Mouse (Mus musculus) heart, embryonic 12.5 days (tissue): ENCODE data around the gene Tmem238l. TPM values are rescaled to one million over a fixed set of nuclear protein-coding genes. Genes with fewer than 3 reads are reported as not detected.
A peak's percentile ranks its signal among the peaks of the same experiment; 100 is the strongest.

Experiments used
- ATAC-seq: fragments of 200-750 bp; cut with Nextera tagmentation; 2 replicates; pipeline ENCODE4 v1.8.0; 2017; ENCODE audit warnings: moderate TSS enrichment, moderate library complexity; ENCODE audit not compliant: insufficient number of reproducible peaks, low FRiP score
- H3K27ac ChIP-seq: fragments of 300-500 bp; sonication (generic); 2 replicates; pipeline ENCODE4 v1.5.1; 2016; ENCODE audit warnings: mild to moderate bottlenecking, moderate library complexity; ENCODE audit not compliant: poor library complexity, severe bottlenecking
- H3K27me3 ChIP-seq: fragments of 300-500 bp; sonication (generic); replicated peaks from 2 replicates; pipeline ENCODE4 v1.6.1; 2016; ENCODE audit warnings: mild to moderate bottlenecking, moderate library complexity
- H3K36me3 ChIP-seq: fragments of 300-500 bp; sonication (generic); 2 replicates; pipeline ENCODE4 v1.6.1; 2016; ENCODE audit warnings: mild to moderate bottlenecking, moderate library complexity
- H3K4me1 ChIP-seq: fragments of 300-500 bp; sonication (generic); replicated peaks from 2 replicates; pipeline ENCODE4 v1.6.1; 2016; ENCODE audit warnings: mild to moderate bottlenecking
- H3K4me2 ChIP-seq: fragments of 300-500 bp; sonication (generic); 2 replicates; pipeline ENCODE4 v1.6.1; 2016; ENCODE audit warnings: mild to moderate bottlenecking, moderate library complexity
- H3K4me3 ChIP-seq: fragments of 300-500 bp; sonication (generic); 2 replicates; pipeline ENCODE4 v1.5.1; 2016; ENCODE audit warnings: mild to moderate bottlenecking
- H3K9ac ChIP-seq: fragments of 300-500 bp; sonication (generic); 2 replicates; pipeline ENCODE4 v1.6.1; 2016; ENCODE audit warnings: mild to moderate bottlenecking, moderate library complexity
- H3K9me3 ChIP-seq: fragments of 300-500 bp; sonication (generic); replicated peaks from 2 replicates; pipeline ENCODE4 v1.6.1; 2016; ENCODE audit warnings: mild to moderate bottlenecking, moderate library complexity
- WGBS: fragments of 180-500 bp; shearing (Covaris S2); methylation state at CpG from one replicate; pipeline ENCODE4 v1.1.7; 2016; 5-methylcytosine and 5-hydroxymethylcytosine counted together
- polyA plus RNA-seq: library from polyadenylated mRNA; unstranded; fragments of >200 nt; fragmentation: Nextera tagmentation; extraction: Ambion mirVana; gene quantifications from 2 replicates; pipeline ENCODE4 v1.2.1, GENCODE M21; 2016

Tmem238l gene
- polyA plus RNA-seq, 1 experiment from 2014 or later: not detected

DNA sequence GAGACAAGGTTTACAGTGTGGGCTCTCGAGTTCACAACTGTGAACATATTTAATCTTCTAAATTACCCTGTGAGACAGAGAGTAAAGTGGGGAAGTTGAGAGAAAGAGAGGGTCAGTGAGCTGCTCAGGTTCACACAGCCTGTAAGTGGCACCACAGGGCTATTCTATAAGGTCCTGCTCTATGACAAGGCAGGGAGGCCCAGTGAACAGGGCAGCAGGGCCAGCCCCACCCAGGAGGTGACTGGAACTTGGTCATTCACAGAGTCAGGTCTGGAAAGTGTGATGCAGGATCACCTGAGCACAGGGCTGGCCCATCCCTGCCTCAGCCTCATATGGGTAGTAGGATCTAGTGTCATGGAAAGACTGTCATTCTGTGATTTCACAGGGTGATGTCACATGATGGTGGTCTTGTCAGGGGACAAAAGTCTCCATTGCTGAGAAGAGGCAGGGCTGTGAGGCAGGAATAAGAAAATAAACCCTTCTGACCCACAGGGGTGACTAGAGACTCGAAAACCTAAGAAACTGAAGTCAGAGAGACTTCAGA is 11.1 kb upstream of the Tmem238l start:
- WGBS: 57% methylated on average over 2 of the region's 2 CpGs
- no peak overlapping the region for H3K4me2 ChIP-seq
- no peaks in the 10 kb centered on the region for H3K27me3 ChIP-seq
- no peaks in the 10 kb centered on the region for H3K36me3 ChIP-seq
- H3K4me1 ChIP-seq: no peaks in the 10 kb centered on the region
- no peak for ATAC-seq
- no peak overlapping the region for H3K9ac ChIP-seq
- no peak overlapping the region for H3K27ac ChIP-seq
- H3K9me3 ChIP-seq: no peaks in the 10 kb centered on the region
- H3K4me3 ChIP-seq: no peak overlapping the region

DNA sequence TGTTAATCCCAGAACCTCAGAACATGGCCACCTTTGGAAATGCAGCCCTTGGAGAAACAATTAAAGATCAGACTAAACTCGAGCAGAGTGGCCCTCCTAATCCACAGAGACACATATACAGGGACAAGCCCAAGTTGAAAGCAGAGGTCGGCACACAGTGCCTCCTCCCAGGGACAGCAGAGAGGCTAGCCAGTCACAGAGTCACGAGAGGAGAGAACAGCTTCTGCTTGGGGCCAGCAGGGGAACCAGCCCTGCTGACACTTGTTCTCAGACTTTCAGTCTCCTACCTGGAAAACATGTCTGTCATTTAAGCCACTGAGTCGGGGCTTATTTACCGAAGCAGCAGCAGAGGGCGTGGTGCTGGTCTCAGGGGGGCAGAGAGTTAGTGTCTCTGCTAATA is 9.9 kb upstream of the Tmem238l start:
- no peaks in the 10 kb centered on the region for H3K36me3 ChIP-seq
- no peaks in the 10 kb centered on the region for H3K9me3 ChIP-seq
- H3K4me3 ChIP-seq: no peak overlapping the region
- no peak overlapping the region for H3K9ac ChIP-seq
- ATAC-seq: no peak
- no peaks in the 10 kb centered on the region for H3K4me1 ChIP-seq
- WGBS: 53% methylated on average over 6 of the region's 6 CpGs
- H3K4me2 ChIP-seq: no peak overlapping the region
- no peaks in the 10 kb centered on the region for H3K27me3 ChIP-seq
- H3K27ac ChIP-seq: no peak overlapping the region

DNA sequence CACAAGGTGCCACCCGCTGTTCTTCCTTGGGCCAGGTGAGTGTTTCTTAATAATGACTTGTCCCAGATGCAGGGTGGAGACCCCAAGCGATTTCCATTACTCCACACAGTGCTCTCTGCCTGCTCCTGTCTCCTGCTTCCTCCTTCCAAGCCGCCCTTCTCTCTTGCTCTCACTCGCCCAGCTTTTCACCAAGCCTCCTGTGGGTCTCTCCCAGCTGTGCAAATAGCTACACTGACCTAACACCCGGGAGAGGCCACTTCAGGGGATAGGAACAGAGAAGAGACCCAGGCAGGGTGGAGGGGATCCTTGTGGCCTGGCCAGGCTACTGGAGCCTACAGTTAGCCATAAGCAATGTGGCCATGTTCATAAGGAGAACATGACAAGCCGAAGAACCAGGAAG is 9.5 kb upstream of the Tmem238l start:
- no peaks in the 10 kb centered on the region for H3K4me1 ChIP-seq
- WGBS: 74% methylated on average over 6 of the region's 6 CpGs
- no peak for ATAC-seq
- no peak overlapping the region for H3K27ac ChIP-seq
- H3K36me3 ChIP-seq: no peaks in the 10 kb centered on the region
- H3K9me3 ChIP-seq: no peaks in the 10 kb centered on the region
- no peaks in the 10 kb centered on the region for H3K27me3 ChIP-seq
- no peak overlapping the region for H3K4me3 ChIP-seq
- H3K4me2 ChIP-seq: no peak overlapping the region
- H3K9ac ChIP-seq: no peak overlapping the region

DNA sequence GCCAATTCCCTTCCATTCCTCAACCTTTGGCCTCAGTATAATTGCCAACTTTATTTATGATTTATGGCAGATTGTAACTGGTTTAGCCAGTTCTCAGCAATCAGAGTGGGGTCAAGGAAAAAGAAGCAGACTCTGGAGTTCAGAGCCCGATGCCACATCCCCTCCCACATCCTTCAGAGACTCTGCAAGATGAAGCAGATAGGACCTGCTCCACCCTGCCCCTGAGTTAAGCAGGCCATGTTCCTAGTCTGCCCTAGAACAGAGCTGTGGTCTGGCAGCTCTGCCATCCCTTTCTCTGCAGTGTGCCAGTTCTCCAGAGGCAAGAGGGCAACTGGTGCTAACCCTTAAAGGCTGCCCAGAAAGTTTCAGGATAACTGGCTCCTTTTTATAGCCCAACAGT is 4.4 kb downstream of the Tmem238l start:
- peaks cover 6% of the 10 kb centered on the region; the same call in 1 of the 2 replicates for H3K9me3 ChIP-seq
- no peak overlapping the region for H3K4me3 ChIP-seq
- H3K4me2 ChIP-seq: no peak overlapping the region
- ATAC-seq: no peak
- no peak overlapping the region for H3K9ac ChIP-seq
- WGBS: 50% methylated on average over 1 of the region's 1 CpGs
- H3K27me3 ChIP-seq: peaks cover 12% of the 10 kb centered on the region
- H3K27ac ChIP-seq: no peak overlapping the region
- H3K36me3 ChIP-seq: no peaks in the 10 kb centered on the region
- H3K4me1 ChIP-seq: peaks cover 34% of the 10 kb centered on the region

DNA sequence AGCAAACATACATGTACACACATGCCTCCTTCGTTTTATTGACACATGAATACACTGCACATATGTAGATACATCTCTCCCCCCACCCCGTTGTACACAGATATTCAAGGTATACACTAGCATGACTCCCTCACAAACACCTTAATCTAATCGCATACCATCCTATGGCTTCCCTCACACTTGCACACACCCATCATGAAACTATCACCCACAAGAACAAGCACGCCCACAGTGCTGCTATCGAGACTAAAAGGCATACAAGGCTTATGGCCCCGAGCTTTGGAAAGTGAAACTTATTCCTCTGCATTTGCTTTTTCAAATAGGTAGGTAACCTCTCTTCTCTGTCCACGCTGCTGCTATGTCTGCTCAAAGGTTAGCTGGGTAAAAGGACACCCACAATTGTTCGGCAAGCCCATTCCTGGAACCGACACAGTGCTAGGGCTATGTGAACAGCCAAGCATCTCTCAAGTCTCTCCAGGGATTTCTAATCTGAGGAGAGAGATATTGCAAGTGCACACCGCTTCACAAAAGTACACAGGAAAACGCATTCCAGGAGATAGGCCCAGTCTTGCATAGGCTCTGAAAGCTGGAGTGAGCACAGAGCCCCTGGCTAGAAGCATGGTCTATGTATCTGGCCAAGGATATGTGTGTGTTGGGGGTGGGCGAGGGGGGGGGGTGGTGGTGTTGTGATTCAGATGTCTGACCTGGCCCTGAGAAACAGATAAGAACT is 5.2 kb downstream of the Tmem238l start:
- H3K9ac ChIP-seq: no peak overlapping the region
- 41% methylated on average over 12 of the region's 12 CpGs for WGBS
- peak overlapping the region; percentile 30; the same call in 1 of the 2 replicates for H3K27ac ChIP-seq
- no peak overlapping the region for H3K4me2 ChIP-seq
- ATAC-seq: no peak
- H3K36me3 ChIP-seq: no peaks in the 10 kb centered on the region
- H3K4me3 ChIP-seq: no peak overlapping the region
- H3K9me3 ChIP-seq: peaks cover 6% of the 10 kb centered on the region; the same call in 1 of the 2 replicates
- H3K4me1 ChIP-seq: peaks cover 34% of the 10 kb centered on the region
- H3K27me3 ChIP-seq: peaks cover 9% of the 10 kb centered on the region

DNA sequence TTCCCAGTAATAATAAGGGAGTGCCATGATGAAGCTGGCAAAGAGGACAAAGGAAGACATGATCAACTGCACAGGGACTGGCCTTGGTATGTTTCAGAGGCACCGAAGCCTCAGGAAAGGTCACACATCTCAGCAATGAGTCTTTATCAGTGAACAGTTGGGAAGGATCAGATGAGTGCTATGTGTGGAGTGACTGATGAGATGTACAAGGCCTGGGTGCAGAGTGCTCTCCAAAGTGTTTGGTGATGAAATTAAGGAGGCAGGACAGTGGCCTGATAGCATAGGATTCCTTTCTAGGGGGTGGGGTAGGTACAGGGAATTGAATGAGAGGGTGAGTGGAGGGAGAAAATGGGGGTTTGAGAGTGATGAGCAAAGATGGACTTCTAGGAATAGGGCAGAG is 7.0 kb downstream of the Tmem238l start:
- H3K4me3 ChIP-seq: no peak overlapping the region
- no peaks in the 10 kb centered on the region for H3K36me3 ChIP-seq
- no peak for ATAC-seq
- H3K4me2 ChIP-seq: no peak overlapping the region
- H3K9me3 ChIP-seq: peaks cover 6% of the 10 kb centered on the region; the same call in 1 of the 2 replicates
- no peak overlapping the region for H3K9ac ChIP-seq
- peaks cover 19% of the 10 kb centered on the region for H3K27me3 ChIP-seq
- H3K27ac ChIP-seq: no peak overlapping the region
- H3K4me1 ChIP-seq: peaks cover 34% of the 10 kb centered on the region
- 28% methylated on average over 1 of the region's 1 CpGs for WGBS

DNA sequence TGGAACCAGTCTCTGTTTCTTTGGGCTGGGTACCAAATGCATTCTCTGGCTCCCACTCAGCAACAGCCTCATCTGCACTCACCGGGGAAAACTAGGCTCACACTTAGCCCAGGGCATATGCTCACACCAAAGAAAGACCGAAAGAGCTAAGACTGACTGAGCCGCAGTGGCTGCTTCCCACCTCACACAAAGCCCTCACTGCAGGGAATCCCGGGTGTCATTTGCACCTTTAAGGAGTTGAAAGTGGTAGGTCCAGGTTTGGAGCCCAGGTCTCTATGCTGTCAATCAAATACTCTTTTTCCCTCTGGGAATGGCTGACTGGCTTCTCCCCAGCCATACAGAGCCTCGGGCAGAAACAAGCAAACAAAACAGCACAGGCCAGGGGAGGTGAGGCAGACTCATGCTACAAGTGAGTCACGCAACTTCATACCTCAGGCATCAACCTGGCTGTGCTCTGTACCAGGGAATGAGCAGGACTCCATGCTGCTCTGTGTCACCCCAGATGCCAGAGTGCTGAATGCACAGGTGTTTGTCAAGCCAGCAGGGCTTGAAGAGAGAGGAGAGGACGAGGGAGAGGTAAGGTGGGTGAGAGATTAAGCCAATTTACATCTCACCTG is 10.2 kb downstream of the Tmem238l start:
- WGBS: 22% methylated on average over 7 of the region's 7 CpGs
- Histone ChIP-seq H3K4me2 (no peak overlapping the region), H3K9me3 (peaks cover 6% of the 10 kb centered on the region; the same call in 1 of the 2 replicates), H3K9ac (no peak overlapping the region), H3K4me3 (no peak overlapping the region), H3K36me3 (no peaks in the 10 kb centered on the region), H3K4me1 (peaks cover 25% of the 10 kb centered on the region), H3K27ac (no peak overlapping the region), H3K27me3 (peaks cover 37% of the 10 kb centered on the region)
- ATAC-seq: no peak

DNA sequence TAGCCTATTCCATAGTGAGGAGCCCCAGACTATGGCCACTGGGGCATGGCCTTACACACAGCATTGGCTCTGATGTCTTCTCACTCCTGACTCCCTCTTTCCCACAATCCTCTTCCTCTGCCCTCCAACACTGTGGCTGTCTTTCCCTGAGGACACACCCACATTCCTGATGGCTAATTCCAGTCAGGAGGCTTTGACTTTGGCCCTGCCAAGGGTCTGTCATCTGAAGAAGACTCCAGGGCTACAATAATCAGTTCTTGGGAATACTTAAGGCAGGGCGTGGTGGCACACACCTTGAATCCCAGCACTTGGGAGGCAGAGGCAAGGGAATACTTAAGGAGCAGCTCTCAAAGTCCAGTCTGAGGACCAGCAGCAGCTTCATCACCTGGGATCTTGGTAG is 12.1 kb downstream of the Tmem238l start:
- H3K4me2 ChIP-seq: no peak overlapping the region
- H3K27me3 ChIP-seq: peaks cover 44% of the 10 kb centered on the region
- no peak for ATAC-seq
- no peak overlapping the region for H3K4me3 ChIP-seq
- H3K27ac ChIP-seq: no peak overlapping the region
- H3K9ac ChIP-seq: no peak overlapping the region
- peaks cover 6% of the 10 kb centered on the region; the same call in 1 of the 2 replicates for H3K9me3 ChIP-seq
- WGBS: 68% methylated on average over 1 of the region's 1 CpGs
- no peaks in the 10 kb centered on the region for H3K36me3 ChIP-seq
- peaks cover 7% of the 10 kb centered on the region; the same call in 1 of the 2 replicates for H3K4me1 ChIP-seq

DNA sequence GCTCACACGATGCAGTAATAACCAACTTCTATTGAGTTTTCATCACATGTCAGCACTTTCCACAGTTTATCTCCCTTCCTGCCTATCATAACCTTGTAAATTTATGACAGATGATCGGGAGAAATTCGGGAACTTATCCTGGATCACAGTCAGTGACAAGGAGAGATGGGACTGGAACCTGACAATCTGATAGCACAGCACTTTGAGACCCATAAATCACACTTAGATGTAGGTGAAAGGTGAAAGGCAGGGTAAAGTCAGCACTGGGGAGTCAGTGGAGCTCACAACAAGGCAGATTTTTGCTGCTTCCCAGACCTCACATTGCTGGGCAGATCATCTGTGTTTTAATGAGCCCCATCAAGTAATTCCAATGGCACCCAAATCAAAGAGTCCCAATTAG is 17.1 kb downstream of the Tmem238l start:
- WGBS: 61% methylated on average over 3 of the region's 3 CpGs
- no peak for ATAC-seq

DNA sequence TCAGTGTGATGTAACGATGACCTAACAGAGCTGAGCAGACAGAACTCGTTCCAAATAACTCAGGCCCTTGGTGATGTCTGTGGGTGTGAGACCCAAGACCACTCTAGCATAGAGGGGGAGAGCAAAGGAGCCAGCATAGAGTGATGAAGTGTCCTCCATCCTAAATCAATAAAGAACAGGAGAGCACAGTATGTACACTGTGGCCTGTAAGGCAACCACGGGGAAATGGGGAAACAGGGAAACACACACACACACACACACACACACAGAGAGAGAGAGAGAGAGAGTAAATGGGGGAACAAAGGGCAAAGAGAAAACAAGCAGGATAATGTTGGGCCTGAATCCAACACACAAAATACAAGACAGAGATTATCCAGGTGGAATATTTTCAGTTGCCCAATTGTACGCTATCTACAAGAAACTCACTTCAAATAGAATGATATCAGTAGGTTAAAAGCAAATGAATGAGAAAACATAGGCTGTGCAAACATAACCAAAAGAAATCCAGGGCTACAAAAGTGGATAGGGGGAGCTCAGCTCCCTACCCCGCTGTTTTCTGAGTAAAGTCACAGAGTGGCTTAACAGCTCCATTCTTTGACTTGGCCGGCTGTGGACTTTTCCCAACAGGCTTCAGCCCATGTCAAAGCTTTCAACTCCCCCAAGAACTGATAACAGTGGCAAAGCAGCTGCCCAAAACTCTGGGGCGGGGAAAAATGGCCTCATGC is 19.3 kb downstream of the Tmem238l start:
- 80% methylated on average over 7 of the region's 7 CpGs for whole genome bisulfite sequencing
- H3K9ac ChIP-seq: no peak overlapping the region
- no peak overlapping the region for H3K4me2 ChIP-seq
- H3K27me3 ChIP-seq: 0 out of 2 replicates have a peak, but pooled peaks cover 12% of the 10 kb centered on the region
- H3K4me3 ChIP-seq: no peak overlapping the region
- H3K4me1 ChIP-seq: no peaks in the 10 kb centered on the region
- no peaks in the 10 kb centered on the region for H3K36me3 ChIP-seq
- peaks cover 15% of the 10 kb centered on the region for H3K9me3 ChIP-seq
- H3K27ac ChIP-seq: no peak overlapping the region
- no peak for ATAC-seq

More for the DNA sequence above, 17.1 kb downstream of the Tmem238l start:
- no peak overlapping the region for H3K27ac ChIP-seq
- no peak overlapping the region for H3K4me3 ChIP-seq
- no peaks in the 10 kb centered on the region for H3K4me1 ChIP-seq
- H3K9ac ChIP-seq: no peak overlapping the region
- peaks cover 15% of the 10 kb centered on the region for H3K9me3 ChIP-seq
- H3K27me3 ChIP-seq: peaks cover 29% of the 10 kb centered on the region
- H3K36me3 ChIP-seq: no peaks in the 10 kb centered on the region
- no peak overlapping the region for H3K4me2 ChIP-seq
